10 mouse cellular contexts compared by ENCODE assay signal in the genomic region with DNA sequence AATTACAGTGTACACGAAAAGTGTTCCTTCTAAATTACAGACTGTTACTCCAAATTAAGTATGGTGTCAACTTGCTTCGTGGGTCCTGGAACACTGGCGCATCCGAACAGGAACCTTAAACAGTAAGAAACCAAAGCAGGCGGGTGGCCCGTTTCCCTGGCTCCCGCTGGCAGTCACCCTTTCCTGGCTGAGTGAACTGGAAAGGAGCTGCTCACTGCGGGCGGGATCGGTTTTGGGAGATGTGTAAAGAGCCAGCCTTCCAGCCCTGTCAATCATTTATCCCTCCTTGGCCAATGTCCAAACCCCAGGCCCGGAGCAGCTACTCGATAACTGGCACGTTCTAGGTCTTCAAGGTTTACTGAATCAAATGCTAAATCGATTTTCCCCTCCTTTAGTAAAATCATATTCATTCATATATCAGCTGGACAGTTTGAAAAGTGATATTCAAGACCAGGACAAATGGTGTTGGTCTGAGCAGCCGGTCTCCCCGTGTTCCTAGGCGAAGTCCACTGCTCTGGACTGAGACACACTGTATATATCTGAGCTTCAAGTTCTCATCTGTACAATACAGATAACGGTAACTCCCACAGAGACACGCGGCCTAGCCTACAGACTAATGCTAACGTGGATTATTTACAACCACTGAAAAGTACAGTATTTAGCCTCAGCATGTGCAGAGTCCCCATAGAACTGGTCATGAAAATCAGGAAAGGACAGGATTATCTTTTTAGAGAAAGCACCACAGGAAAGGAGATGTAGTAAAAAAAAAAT. TPM values are rescaled to one million over a fixed set of nuclear protein-coding genes. Genes with fewer than 3 reads are reported as not detected.
A peak's percentile ranks its signal among the peaks of the same experiment; 100 is the strongest.
DNase-seq lines count a peak whose midpoint lies in the region; ATAC-seq and TF ChIP-seq lines count a peak whose summit lies in the region.
"Had no signal": no experiment of that assay in that cellular context is flagged by ENCODE, and none has a peak within 500 bp of the region (broad histone marks: within the 10 kb centered on the region; RNA-seq: fewer than 3 reads in every experiment).

No protein-coding gene starts in this region.

- no peaks in the 10 kb centered on the region; the same call in 1 of the 2 replicates for H3K36me3 ChIP-seq in heart, embryonic 11.5 days (ENCODE audit: control insufficient read depth, insufficient read depth, low read length)
- H3K36me3 ChIP-seq in intestine, embryonic 16.5 days (ENCODE audit: control insufficient read depth, insufficient read depth, low read length), result no peaks in the 10 kb centered on the region
- peaks cover 43% of the 10 kb centered on the region for H3K36me3 ChIP-seq in liver, embryonic 13.5 days
- H3K36me3 ChIP-seq: lung, embryonic 15.5 days had no signal

- no peak overlapping the region for H3K4me3 ChIP-seq in heart, embryonic 11.5 days (ENCODE audit: low read depth, low read length)
- no peak overlapping the region for H3K4me3 ChIP-seq in bone marrow, adult 2 months (replicated peaks; ENCODE audit: control insufficient read depth, low read depth, low read length)
- no peak overlapping the region for H3K4me3 ChIP-seq in intestine, embryonic 16.5 days (ENCODE audit: low read length)
- H3K4me3 ChIP-seq in liver, embryonic 13.5 days (replicated peaks), result peak overlapping the region; percentile 93
- H3K4me3 ChIP-seq: lung, embryonic 15.5 days had no signal

- no peak for DNase-seq in heart, postnatal 10 days
- DNase-seq in liver, embryonic 13.5 days, result peak; percentile 55
- DNase-seq in adrenal gland, adult 8-10 months, result no peak
- no peak for DNase-seq in adipocyte (ENCODE audit: low spot score)
- DNase-seq in left cerebral cortex, postnatal 25 days (ENCODE audit: low spot score in 2 of 2), result no peak

- H3K27ac ChIP-seq in heart, embryonic 11.5 days (ENCODE audit: low read depth, low read length), result no peak overlapping the region
- H3K27ac ChIP-seq in bone marrow, adult 2 months (ENCODE audit: control insufficient read depth, insufficient read depth, low read depth, low read length, poor library complexity), result peak overlapping the region; percentile 50
- no peak overlapping the region for H3K27ac ChIP-seq in intestine, embryonic 16.5 days (ENCODE audit: low read length)
- peak overlapping the region; percentile 91 for H3K27ac ChIP-seq in liver, embryonic 13.5 days
- H3K27ac ChIP-seq: hindbrain, postnatal 0 days; lung, embryonic 15.5 days had no signal

- H3K4me1 ChIP-seq in heart, embryonic 11.5 days (ENCODE audit: control insufficient read depth, insufficient read depth, low read length), result peaks cover 11% of the 10 kb centered on the region
- peaks cover 2% of the 10 kb centered on the region; the same call in 1 of the 2 replicates for H3K4me1 ChIP-seq in bone marrow, adult 2 months (ENCODE audit: control insufficient read depth, insufficient read depth, low read length)
- peaks cover 9% of the 10 kb centered on the region; the same call in 1 of the 2 replicates for H3K4me1 ChIP-seq in intestine, embryonic 16.5 days (ENCODE audit: control insufficient read depth, insufficient read depth, low read length)
- H3K4me1 ChIP-seq in liver, embryonic 13.5 days (replicated peaks), result peaks cover 53% of the 10 kb centered on the region

- TF ChIP-seq POLR2A in bone marrow, adult 2 months (IDR thresholded peaks at IDR 0.05; ENCODE audit: borderline replicate concordance, control insufficient read depth, low read depth, low read length), result no peak

- WGBS in heart, embryonic 11.5 days (ENCODE audit: insufficient replicate concordance), result 78% methylated on average over 21 of the region's 21 CpGs
- WGBS in bone marrow, adult 2 months, result 71% methylated on average over 21 of the region's 21 CpGs
- 74% methylated on average over 21 of the region's 21 CpGs for WGBS in intestine, embryonic 16.5 days
- 52% methylated on average over 21 of the region's 21 CpGs for WGBS in liver, embryonic 13.5 days (ENCODE audit: insufficient replicate concordance)

- H3K27me3 ChIP-seq in heart, embryonic 11.5 days (ENCODE audit: control insufficient read depth, insufficient read depth, low read length), result no peaks in the 10 kb centered on the region
- no peaks in the 10 kb centered on the region for H3K27me3 ChIP-seq in intestine, embryonic 16.5 days (replicated peaks; ENCODE audit: control insufficient read depth, insufficient read depth, low read length)
- H3K27me3 ChIP-seq in liver, embryonic 13.5 days, result no peaks in the 10 kb centered on the region
- H3K27me3 ChIP-seq: lung, embryonic 15.5 days had no signal

- intact Hi-C loops in heart, postnatal 10 days (cut with DNase I), result loop anchor here (5.0 to 10.0 kb wide), 2 partner anchors 57 to 210 kb away; partner anchors contain the start of gene Zfp451
- intact Hi-C loops in left cerebral cortex, postnatal 25 days (cut with DNase I), result loop anchor here (5.0 to 10.0 kb wide), 2 partner anchors 127 to 210 kb away; no protein-coding TSS in a partner anchor

- no peak overlapping the region for H3K9ac ChIP-seq in heart, embryonic 11.5 days (ENCODE audit: low read depth, low read length)
- no peak overlapping the region for H3K9ac ChIP-seq in intestine, embryonic 16.5 days (ENCODE audit: low read depth, low read length)
- peak overlapping the region; percentile 97 for H3K9ac ChIP-seq in liver, embryonic 13.5 days
- H3K9ac ChIP-seq: lung, embryonic 15.5 days had no signal

- ATAC-seq in heart, embryonic 11.5 days (replicated peaks; ENCODE audit: insufficient number of reproducible peaks, low FRiP score, low TSS enrichment), result 0 out of 2 replicates have a peak, but pooled peaks have one; percentile 35
- peak; percentile 39 for ATAC-seq in intestine, embryonic 16.5 days
- ATAC-seq in liver, embryonic 13.5 days (ENCODE audit: low read depth), result peak; percentile 93
- ATAC-seq: hindbrain, postnatal 0 days had no signal

- H3K9me3 ChIP-seq in heart, embryonic 11.5 days (replicated peaks; ENCODE audit: control insufficient read depth, low read length), result no peaks in the 10 kb centered on the region
- H3K9me3 ChIP-seq in intestine, embryonic 16.5 days (ENCODE audit: control insufficient read depth, low read length), result no peaks in the 10 kb centered on the region
- no peaks in the 10 kb centered on the region for H3K9me3 ChIP-seq in liver, embryonic 13.5 days (replicated peaks)
- H3K9me3 ChIP-seq: lung, embryonic 15.5 days had no signal

- H3K4me2 ChIP-seq in heart, embryonic 11.5 days, result peak overlapping the region; percentile 79; the same call in 1 of the 2 replicates
- H3K4me2 ChIP-seq in intestine, embryonic 16.5 days (ENCODE audit: low read depth, low read length), result 0 out of 2 replicates have a peak overlapping the region, but pooled peaks have one; percentile 8
- peak overlapping the region; percentile 98 for H3K4me2 ChIP-seq in liver, embryonic 13.5 days

- TF ChIP-seq CTCF in bone marrow, adult 2 months (IDR thresholded peaks at IDR 0.05; ENCODE audit: control insufficient read depth, insufficient read depth, low read length), result no peak

RNA-seq across cellular contexts. Expression of gene Bag2, which starts 2.4 kb away (rescaled TPM):
- 96.4 and 99.9 TPM in 2 replicates for polyA plus RNA-seq in heart, embryonic 11.5 days (2014; fragmentation: Nextera tagmentation; extraction: Ambion mirVana)
- total RNA-seq in heart, postnatal 10 days (2021), result 10 to 100 TPM; 53.7 to 54.6 TPM
- 7.7 and 11.0 TPM in 2 replicates for polyA plus RNA-seq in bone marrow, adult 2 months (2011; ENCODE audit: insufficient read depth, insufficient read length, low replicate concordance, missing spikeins)
- polyA plus RNA-seq in intestine, embryonic 16.5 days (2015; fragmentation: Nextera tagmentation; extraction: Ambion mirVana), result 44.6 and 56.6 TPM in 2 replicates
- polyA plus RNA-seq in liver, embryonic 13.5 days (2015; fragmentation: Nextera tagmentation; extraction: Ambion mirVana), result 63.2 and 72.5 TPM in 2 replicates
- 10 to 100 TPM; 13.0 to 17.2 (median 14.7) TPM for total RNA-seq in adrenal gland, adult 8-10 months (2022)
- total RNA-seq in left cerebral cortex, postnatal 25 days (2021), result 10 to 100 TPM; 12.5 to 14.1 TPM

RNA-seq across cellular contexts. Expression of gene Rab23, which starts 35.5 kb away (rescaled TPM):
- polyA plus RNA-seq in heart, embryonic 11.5 days (2014; fragmentation: Nextera tagmentation; extraction: Ambion mirVana), result 14.2 and 14.4 TPM in 2 replicates
- 10 to 100 TPM; 13.8 to 16.6 TPM for total RNA-seq in heart, postnatal 10 days (2021)
- polyA plus RNA-seq in bone marrow, adult 2 months (2011; ENCODE audit: insufficient read depth, insufficient read length, low replicate concordance, missing spikeins), result 4.7 and 6.8 TPM in 2 replicates
- 16.3 and 16.9 TPM in 2 replicates for polyA plus RNA-seq in intestine, embryonic 16.5 days (2015; fragmentation: Nextera tagmentation; extraction: Ambion mirVana)
- polyA plus RNA-seq in liver, embryonic 13.5 days (2015; fragmentation: Nextera tagmentation; extraction: Ambion mirVana), result 4.8 and 5.6 TPM in 2 replicates
- total RNA-seq in adrenal gland, adult 8-10 months (2022), result 10 to 100 TPM; 14.0 to 16.8 (median 15.0) TPM
- total RNA-seq in left cerebral cortex, postnatal 25 days (2021), result 10 to 100 TPM; 27.2 to 31.4 TPM

RNA-seq across cellular contexts. Expression of gene Zfp451, which starts 59.2 kb away (rescaled TPM):
- polyA plus RNA-seq in heart, embryonic 11.5 days (2014; fragmentation: Nextera tagmentation; extraction: Ambion mirVana), result 20.5 and 26.9 TPM in 2 replicates
- 10 to 100 TPM; 19.6 to 21.5 TPM for total RNA-seq in heart, postnatal 10 days (2021)
- polyA plus RNA-seq in bone marrow, adult 2 months (2011; ENCODE audit: insufficient read depth, insufficient read length, low replicate concordance, missing spikeins), result 7.4 and 10.7 TPM in 2 replicates
- 12.2 TPM in 2 replicates for polyA plus RNA-seq in intestine, embryonic 16.5 days (2015; fragmentation: Nextera tagmentation; extraction: Ambion mirVana)
- polyA plus RNA-seq in liver, embryonic 13.5 days (2015; fragmentation: Nextera tagmentation; extraction: Ambion mirVana), result 6.3 and 7.3 TPM in 2 replicates
- 10 to 100 TPM; 32.4 to 49.6 (median 40.3) TPM for total RNA-seq in adrenal gland, adult 8-10 months (2022)
- 10 to 100 TPM; 58.0 to 65.7 TPM for total RNA-seq in left cerebral cortex, postnatal 25 days (2021)

Comparison
In these comparisons a context has a peak if more than half of its experiments do, and no peak if none do; other contexts are left out.
1. ATAC-seq: peak in every context shown above with its lines; median percentile 93 in liver, embryonic 13.5 days; 39 in intestine, embryonic 16.5 days; 35 in heart, embryonic 11.5 days.
2. H3K27ac ChIP-seq: peak in bone marrow, adult 2 months (single experiment) and liver, embryonic 13.5 days (single experiment); none in heart, embryonic 11.5 days (single experiment) and intestine, embryonic 16.5 days (single experiment).
3. H3K4me2 ChIP-seq: peak in every context shown above with its lines; median percentile 98 in liver, embryonic 13.5 days; 79 in heart, embryonic 11.5 days; 8 in intestine, embryonic 16.5 days.